Mouse (Mus musculus) megakaryocyte, embryonic 14.5 days (primary cell): ENCODE data around the gene Kremen1. TPM values are rescaled to one million over a fixed set of nuclear protein-coding genes. Genes with fewer than 3 reads are reported as not detected.

Experiments
- H3K27me3 ChIP-seq: replicated peaks from 2 replicates; pipeline ENCODE3; 2012; ENCODE audit warnings: inconsistent platforms
- H3K36me3 ChIP-seq: replicated peaks from 2 replicates; pipeline ENCODE3; 2012; ENCODE audit warnings: low read length, inconsistent platforms, mixed read lengths
- H3K4me1 ChIP-seq: 2 replicates; pipeline ENCODE4 v1.6.1; 2012; ENCODE audit warnings: inconsistent platforms
- H3K4me3 ChIP-seq: replicated peaks from 2 replicates; pipeline ENCODE3; 2012; ENCODE audit warnings: moderate library complexity, mild to moderate bottlenecking, inconsistent platforms
- H3K9me3 ChIP-seq: 2 replicates; pipeline ENCODE4 v1.6.1; 2012; ENCODE audit warnings: inconsistent platforms
- FLI1 ChIP-seq: IDR thresholded peaks from 2 replicates; pipeline ENCODE4 v1.6.1; 2012; ENCODE audit warnings: low read length, inconsistent platforms, mixed read lengths
- GATA1 ChIP-seq: IDR thresholded peaks from 3 replicates; pipeline ENCODE4 v1.6.1; 2012; ENCODE audit warnings: mixed read lengths, low read length, inconsistent platforms, borderline replicate concordance
- polyA plus RNA-seq: library from polyadenylated mRNA; stranded (reverse); fragments of >175 nt; gene quantifications from 2 replicates; pipeline ENCODE4 v1.2.3, GENCODE M21; 2012; ENCODE audit warnings: low replicate concordance; ENCODE audit not compliant: insufficient read depth

Kremen1 gene
- polyA plus RNA-seq, 1 experiment: 3.7 TPM

DNA sequence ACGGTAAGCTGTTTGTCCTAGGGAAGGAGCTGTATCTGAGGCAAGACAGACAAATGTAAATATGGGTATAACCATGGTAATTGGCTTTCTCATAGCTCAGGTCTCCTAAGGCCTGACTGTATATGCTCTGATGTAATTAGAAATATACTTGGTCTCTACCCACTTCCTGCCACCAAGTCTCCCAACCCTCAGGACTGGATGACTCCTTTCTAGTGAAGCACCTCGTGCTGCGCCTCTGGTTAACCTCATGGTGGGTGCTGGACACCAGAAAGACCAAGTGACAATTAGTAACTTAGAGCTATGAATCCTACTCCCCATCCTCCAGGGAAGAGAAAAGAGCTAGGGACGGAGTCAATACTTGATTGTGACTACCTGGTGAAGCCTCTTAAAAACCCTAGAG, 42.0 kb downstream of the Kremen1 start:
- Histone ChIP-seq H3K27me3 (peaks cover 18% of the 10 kb centered on the region), H3K9me3 (no peaks in the 10 kb centered on the region), H3K4me1 (peaks cover 44% of the 10 kb centered on the region), H3K36me3 (no peaks in the 10 kb centered on the region), H3K4me3 (no peak overlapping the region)
- TF ChIP-seq GATA1: no peak
- TF ChIP-seq FLI1: no peak

DNA sequence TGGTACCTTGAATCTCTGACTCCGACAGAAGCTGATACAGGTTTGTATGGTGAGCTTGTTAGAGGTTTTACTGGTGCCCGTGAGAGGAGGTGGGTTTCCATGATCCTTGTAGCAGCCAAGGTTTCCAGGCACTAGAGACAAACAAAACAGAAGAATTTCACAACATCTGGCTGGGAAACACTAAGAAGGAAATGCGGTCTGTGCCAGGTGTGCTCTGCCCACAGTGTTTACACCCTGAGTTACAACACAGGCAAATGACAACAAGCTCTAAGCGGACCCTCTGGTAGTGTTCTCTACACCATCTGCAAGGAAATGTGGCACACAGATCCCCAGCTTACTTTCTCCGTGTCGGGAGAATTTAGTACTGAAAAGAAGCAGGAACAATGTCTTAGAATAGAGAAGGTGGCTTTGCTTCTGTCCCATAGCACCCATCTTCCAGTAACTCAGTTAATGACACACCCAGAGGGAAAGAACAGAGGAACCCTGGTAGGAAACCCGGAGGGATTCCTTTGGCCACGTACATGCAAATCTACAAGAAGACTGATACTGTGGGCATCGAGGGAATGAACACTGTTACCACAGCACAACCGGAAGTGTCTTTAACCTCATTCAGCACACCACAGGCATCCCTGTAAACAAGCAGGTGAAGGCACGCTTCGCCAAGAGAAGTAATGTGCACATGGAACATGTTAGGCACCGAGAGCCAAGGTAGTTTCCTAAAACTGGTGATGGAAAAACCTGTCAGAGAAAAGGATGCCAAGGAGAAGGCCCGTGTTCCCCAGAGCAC, 45.8 kb downstream of the Kremen1 start:
- H3K4me1 ChIP-seq: peaks cover 58% of the 10 kb centered on the region
- no peaks in the 10 kb centered on the region for H3K9me3 ChIP-seq
- no peaks in the 10 kb centered on the region for H3K36me3 ChIP-seq
- H3K27me3 ChIP-seq: no peaks in the 10 kb centered on the region
- no peak for TF ChIP-seq GATA1
- TF ChIP-seq FLI1: no peak
- peak overlapping the region; percentile 20 for H3K4me3 ChIP-seq

DNA sequence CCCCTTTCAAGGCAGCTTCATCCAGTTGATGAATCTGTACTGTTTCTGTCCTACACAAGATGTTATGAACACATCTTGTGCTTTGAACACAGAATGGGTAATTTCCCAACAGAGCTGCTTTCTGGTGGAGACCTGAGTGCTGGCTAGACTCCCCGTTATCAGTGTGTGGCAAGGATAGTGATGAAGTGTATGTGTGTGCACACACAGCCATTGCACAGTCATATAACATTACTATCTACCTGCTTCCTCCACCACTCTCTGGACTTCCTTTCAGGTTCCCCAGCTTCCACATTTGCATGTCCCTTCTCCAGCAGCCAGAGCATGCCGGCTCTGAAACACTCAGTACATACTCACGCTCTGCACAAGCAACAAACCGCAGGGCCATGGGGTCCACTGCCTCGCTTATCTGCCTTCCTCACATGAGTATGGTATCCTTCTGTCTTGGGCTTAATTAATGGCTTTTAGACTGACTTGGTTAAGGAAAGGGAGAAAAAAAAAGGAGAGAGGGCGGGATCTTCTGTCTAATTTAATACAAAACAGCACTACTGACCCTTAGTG, 46.8 kb downstream of the Kremen1 start:
- peak overlapping the region; percentile 84 for H3K4me3 ChIP-seq
- peaks cover 57% of the 10 kb centered on the region for H3K4me1 ChIP-seq
- peaks cover 5% of the 10 kb centered on the region for H3K36me3 ChIP-seq
- H3K9me3 ChIP-seq: no peaks in the 10 kb centered on the region
- H3K27me3 ChIP-seq: no peaks in the 10 kb centered on the region
- TF ChIP-seq GATA1 (no peak), FLI1 (no peak)

DNA sequence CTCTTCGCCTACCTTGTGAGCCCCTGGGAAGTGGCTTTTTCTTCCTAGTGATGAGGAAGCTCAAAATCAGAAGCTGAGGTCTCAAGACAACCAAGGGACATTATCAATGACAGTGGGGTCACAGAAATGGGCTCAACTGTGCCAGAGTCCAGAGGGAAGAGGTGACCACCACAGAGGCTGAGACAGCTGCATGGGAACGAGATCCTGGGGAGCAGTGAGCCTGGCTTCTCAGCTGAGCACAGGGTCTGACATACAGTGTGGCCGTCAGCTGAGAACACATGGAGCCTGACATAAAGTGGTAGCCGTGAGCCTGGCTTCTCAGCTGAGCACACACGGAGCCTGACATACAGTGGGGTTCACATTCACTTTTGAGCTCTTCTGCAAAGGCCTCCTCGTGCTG, 58.3 kb downstream of the Kremen1 start:
- H3K27me3 ChIP-seq: peaks cover 37% of the 10 kb centered on the region
- peaks cover 30% of the 10 kb centered on the region for H3K4me1 ChIP-seq
- no peak overlapping the region for H3K4me3 ChIP-seq
- peaks cover 12% of the 10 kb centered on the region for H3K36me3 ChIP-seq
- no peaks in the 10 kb centered on the region for H3K9me3 ChIP-seq
- TF ChIP-seq GATA1 (no peak), FLI1 (no peak)

DNA sequence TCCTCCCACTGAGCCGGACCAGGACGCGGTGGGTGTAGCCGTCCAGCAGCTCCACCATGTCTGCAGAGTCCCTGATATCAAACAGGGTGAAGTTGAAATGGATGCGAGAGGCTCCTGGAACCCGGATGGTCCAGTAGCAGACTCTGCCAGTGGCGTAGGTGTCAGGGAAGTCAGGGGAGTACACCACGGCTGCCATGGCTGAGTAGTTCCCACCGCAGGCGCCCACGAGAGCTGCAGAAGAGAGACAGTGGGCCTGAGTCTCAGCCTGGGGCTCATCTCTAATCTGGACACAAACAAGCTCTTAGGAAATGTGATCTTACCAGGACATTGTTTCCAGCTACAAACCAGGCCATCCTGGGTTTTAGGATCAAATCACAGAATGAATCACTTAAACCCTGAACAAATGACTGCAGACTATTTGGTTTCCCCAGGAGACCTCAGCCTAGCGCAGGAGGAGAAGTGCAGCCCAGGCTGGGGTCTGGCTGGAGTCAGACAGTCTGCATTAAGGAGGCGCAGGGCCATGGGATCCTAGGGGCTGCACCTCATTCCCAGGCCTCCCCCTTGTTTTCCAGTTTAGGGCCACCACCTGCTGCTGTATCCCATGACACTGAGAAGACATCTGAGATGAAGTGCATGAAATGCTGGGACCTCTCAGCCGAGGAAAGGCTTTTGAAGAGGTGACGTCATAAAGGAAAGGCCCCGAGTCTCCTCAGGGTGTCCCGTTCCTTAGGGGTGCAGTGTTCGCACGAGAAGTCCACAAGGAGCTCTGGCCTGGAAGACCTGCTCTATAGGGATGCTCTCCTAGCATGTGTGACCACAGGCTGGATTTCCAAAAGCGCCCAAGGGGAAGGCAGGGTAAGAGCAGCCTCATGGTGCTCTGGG, 59.3 kb downstream of the Kremen1 start:
- H3K4me3 ChIP-seq: no peak overlapping the region
- TF ChIP-seq FLI1 (no peak), GATA1 (no peak)
- H3K36me3 ChIP-seq: peaks cover 10% of the 10 kb centered on the region
- H3K4me1 ChIP-seq: peaks cover 25% of the 10 kb centered on the region
- H3K27me3 ChIP-seq: peaks cover 39% of the 10 kb centered on the region
- no peaks in the 10 kb centered on the region for H3K9me3 ChIP-seq

DNA sequence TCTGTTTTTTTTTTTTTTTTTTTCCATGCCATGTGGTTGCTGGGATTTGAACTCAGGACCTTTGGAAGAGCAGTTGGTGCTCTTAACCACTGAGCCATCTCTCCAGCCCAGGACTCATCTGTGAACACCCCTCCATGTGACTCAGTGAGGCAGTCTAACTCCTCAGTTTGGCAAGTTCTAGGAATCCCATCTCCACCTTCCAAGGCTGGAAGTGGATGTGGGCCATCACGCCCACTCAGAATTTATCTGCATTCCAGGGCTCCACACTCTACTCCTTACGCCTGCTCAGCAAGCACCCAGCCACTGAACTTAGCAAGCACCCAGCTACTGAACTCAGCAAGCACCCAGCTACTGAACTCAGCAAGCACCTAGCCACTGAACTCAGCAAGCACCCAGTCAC, 61.5 kb downstream of the Kremen1 start:
- Histone ChIP-seq H3K4me3 (no peak overlapping the region), H3K36me3 (no peaks in the 10 kb centered on the region), H3K27me3 (peaks cover 39% of the 10 kb centered on the region), H3K9me3 (no peaks in the 10 kb centered on the region), H3K4me1 (peaks cover 25% of the 10 kb centered on the region)
- TF ChIP-seq GATA1: no peak
- no peak for TF ChIP-seq FLI1

DNA sequence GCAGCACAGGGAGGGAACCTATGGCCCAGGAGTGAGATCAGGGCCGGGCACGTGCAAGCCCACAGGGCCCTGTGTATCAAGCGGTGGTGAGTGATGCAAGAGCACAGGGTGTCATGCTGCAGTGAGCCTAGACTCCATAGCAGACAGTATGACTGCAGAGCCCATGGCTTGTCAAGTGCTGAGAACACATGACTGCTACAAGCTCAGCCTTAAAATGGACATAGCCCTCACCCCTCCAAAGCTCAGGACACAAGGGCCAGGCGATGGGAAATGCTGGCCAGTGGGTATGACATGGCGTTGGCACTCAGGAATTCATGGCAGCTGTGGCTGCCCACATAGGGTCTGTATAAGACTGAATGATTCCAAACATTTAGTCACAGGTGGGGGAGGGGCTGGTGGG, 64.3 kb downstream of the Kremen1 start:
- TF ChIP-seq FLI1 (no peak), GATA1 (no peak)
- Histone ChIP-seq H3K4me3 (peak overlapping the region; percentile 34), H3K9me3 (no peaks in the 10 kb centered on the region), H3K36me3 (peaks cover 5% of the 10 kb centered on the region), H3K27me3 (peaks cover 25% of the 10 kb centered on the region), H3K4me1 (peaks cover 49% of the 10 kb centered on the region)

DNA sequence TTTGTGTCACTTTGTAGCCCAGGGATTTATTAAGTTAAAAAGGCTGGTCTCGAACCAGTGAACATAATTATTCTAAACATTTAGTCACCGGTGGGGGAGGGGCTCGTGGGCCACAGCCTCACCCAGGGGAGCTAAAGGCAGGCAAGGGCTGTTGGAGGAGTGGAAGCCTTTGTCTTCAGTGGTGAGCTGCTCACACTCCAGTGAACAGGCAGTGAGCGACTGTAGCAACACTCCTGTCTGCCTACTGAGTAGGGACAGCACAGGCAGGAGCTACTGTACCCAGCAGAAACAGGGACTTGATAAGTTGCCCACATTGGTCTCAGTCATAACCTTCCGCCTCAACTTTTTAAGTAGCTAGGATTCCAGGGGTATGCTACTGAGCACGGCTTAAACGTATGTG, 64.8 kb downstream of the Kremen1 start:
- no peaks in the 10 kb centered on the region for H3K9me3 ChIP-seq
- H3K4me1 ChIP-seq: peaks cover 53% of the 10 kb centered on the region
- no peak overlapping the region for H3K4me3 ChIP-seq
- H3K27me3 ChIP-seq: peaks cover 21% of the 10 kb centered on the region
- TF ChIP-seq GATA1: no peak
- no peak for TF ChIP-seq FLI1
- H3K36me3 ChIP-seq: peaks cover 5% of the 10 kb centered on the region

DNA sequence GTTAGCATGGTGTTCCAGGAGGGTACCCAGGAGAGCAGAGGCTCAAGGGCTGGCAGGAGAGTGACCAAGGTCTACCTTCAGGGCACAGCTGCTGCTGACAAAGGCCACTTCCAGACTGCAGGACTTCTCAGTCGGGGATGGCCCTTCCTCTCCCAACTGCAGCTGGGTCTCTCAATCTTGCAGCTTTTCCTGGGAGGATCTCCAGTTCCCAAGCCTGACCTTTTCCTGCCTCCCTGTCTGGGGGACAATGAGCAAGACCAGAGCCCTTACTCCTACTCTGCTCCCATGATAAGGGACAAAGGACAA, 67.8 kb downstream of the Kremen1 start:
- Histone ChIP-seq H3K9me3 (no peaks in the 10 kb centered on the region), H3K4me3 (no peak overlapping the region), H3K4me1 (peaks cover 68% of the 10 kb centered on the region), H3K36me3 (peaks cover 5% of the 10 kb centered on the region), H3K27me3 (peaks cover 33% of the 10 kb centered on the region)
- no peak for TF ChIP-seq GATA1
- no peak for TF ChIP-seq FLI1

DNA sequence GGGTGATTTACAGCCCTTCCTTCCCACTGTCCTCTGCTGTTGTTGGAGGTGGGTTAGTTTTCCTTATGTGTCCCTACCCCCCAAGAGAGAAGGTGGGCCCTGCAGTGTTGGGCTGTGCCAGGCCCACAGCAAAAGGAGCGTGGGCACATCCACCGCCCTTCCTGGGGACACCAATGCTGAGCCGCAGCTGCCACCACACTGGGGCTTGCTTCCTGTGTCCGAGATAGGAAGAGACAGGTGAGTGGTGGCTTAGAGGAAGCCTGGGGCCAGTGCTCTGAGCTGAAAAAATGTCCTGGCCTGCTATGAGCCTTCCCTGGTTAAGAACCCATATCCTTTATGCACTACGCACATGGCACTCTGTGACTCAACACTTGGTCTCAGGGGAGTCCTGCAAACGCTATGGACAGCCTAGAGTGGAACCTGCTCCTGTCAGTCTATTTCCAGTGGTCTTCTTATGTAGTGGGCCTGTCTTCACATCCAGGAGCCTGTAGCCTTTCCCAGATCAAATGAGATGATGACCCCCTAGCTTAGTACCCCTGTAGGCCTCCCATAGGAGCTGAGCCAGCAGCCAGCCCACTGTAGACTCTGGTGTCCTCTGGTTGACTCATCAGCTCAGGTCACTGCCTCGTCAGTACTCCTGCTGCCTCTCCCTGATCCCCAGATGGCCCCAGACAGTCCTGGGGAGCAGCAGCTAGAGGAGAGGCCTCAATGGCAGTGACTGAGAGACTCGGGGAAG, 68.3 kb downstream of the Kremen1 start:
- Histone ChIP-seq H3K9me3 (no peaks in the 10 kb centered on the region), H3K27me3 (peaks cover 32% of the 10 kb centered on the region), H3K4me3 (no peak overlapping the region), H3K36me3 (peaks cover 5% of the 10 kb centered on the region), H3K4me1 (peaks cover 71% of the 10 kb centered on the region)
- TF ChIP-seq FLI1 (no peak), GATA1 (no peak)
